Mouse (Mus musculus) hindbrain, postnatal 0 days (tissue): ENCODE measurements around the gene Ly86. TPM values are rescaled to one million over a fixed set of nuclear protein-coding genes. Genes with fewer than 3 reads are reported as not detected.

Experiments used
- ATAC-seq: fragments of 200-750 bp; cut with Nextera tagmentation; 2 replicates; pipeline ENCODE4 v1.8.0; 2017; ENCODE audit warnings: mild to moderate bottlenecking, moderate TSS enrichment, moderate library complexity
- DNase-seq: peaks from one replicate; pipeline ENCODE4 v3.0.0-alpha.2; 2015; ENCODE audit warnings: low spot score
- H3K27ac ChIP-seq: fragments of 300-500 bp; sonication (generic); 2 replicates; pipeline ENCODE4 v1.5.1; 2014; ENCODE audit warnings: mild to moderate bottlenecking
- H3K27me3 ChIP-seq: fragments of 300-500 bp; sonication (generic); 2 replicates; pipeline ENCODE4 v1.6.1; 2014; ENCODE audit warnings: low read length, mixed read lengths; ENCODE audit not compliant: insufficient read depth
- H3K36me3 ChIP-seq: fragments of 300-500 bp; sonication (generic); 2 replicates; pipeline ENCODE4 v1.6.1; 2014; ENCODE audit warnings: low read length, mixed read lengths; ENCODE audit not compliant: insufficient read depth
- H3K4me1 ChIP-seq: fragments of 300-500 bp; sonication (generic); 2 replicates; pipeline ENCODE4 v1.6.1; 2014; ENCODE audit warnings: antibody characterized with exemption, low read length, mixed read lengths; ENCODE audit not compliant: insufficient read depth
- H3K4me2 ChIP-seq: fragments of 300-500 bp; sonication (generic); 2 replicates; pipeline ENCODE4 v1.6.1; 2014; ENCODE audit warnings: low read depth, mild to moderate bottlenecking, low read length, moderate library complexity, mixed read lengths
- H3K4me3 ChIP-seq: fragments of 300-500 bp; sonication (generic); 2 replicates; pipeline ENCODE4 v1.5.1; 2014; ENCODE audit warnings: low read length
- H3K9ac ChIP-seq: fragments of 300-500 bp; sonication (generic); replicated peaks from 2 replicates; pipeline ENCODE4 v1.6.1; 2014; ENCODE audit warnings: mild to moderate bottlenecking, low read length, moderate library complexity, mixed read lengths
- H3K9me3 ChIP-seq: fragments of 300-500 bp; sonication (generic); 2 replicates; pipeline ENCODE4 v1.6.1; 2016; ENCODE audit warnings: low read length, mixed read lengths
- CTCF ChIP-seq: IDR thresholded peaks from 2 replicates; pipeline ENCODE4 v1.5.1; 2016; ENCODE audit warnings: antibody characterized with exemption, control low read depth, low read depth
- WGBS: fragments of 180-500 bp; shearing (Covaris S2); extraction: QIAGEN DNeasy Blood & Tissue Kit; methylation state at CpG from one replicate; pipeline ENCODE4 v1.1.7; 2014; 5-methylcytosine and 5-hydroxymethylcytosine counted together
- polyA plus RNA-seq: library from polyadenylated mRNA; unstranded; fragments of >200 nt; fragmentation: Nextera tagmentation; extraction: Ambion mirVana; gene quantifications from 2 replicates; pipeline ENCODE4 v1.2.1, GENCODE M21; 2015
- total RNA-seq: library from RNA; depleted of rRNA; stranded (reverse); fragments of >200 nt; gene quantifications from 2 replicates; pipeline ENCODE4 v1.2.3, GENCODE M21; 2014

The Ly86 gene
- total and polyA plus RNA-seq, 2 experiments from 2014 or later, result 8.9 to 12.1 TPM

- Histone ChIP-seq H3K27ac (no peak overlapping the region), H3K36me3 (no peaks in the 10 kb centered on the region), H3K4me3 (no peak overlapping the region), H3K4me1 (no peaks in the 10 kb centered on the region), H3K9ac (no peak overlapping the region), H3K9me3 (no peaks in the 10 kb centered on the region), H3K4me2 (no peak overlapping the region), H3K27me3 (no peaks in the 10 kb centered on the region)
- no peak for ATAC-seq
- 74% methylated on average over 3 of the region's 3 CpGs for WGBS
- DNase-seq, result no peak
- TF ChIP-seq CTCF, result no peak
Observed at GRCm38 (mm10) chr13:37428496-37428895, 83.5 kb downstream of the Ly86 start.

DNA sequence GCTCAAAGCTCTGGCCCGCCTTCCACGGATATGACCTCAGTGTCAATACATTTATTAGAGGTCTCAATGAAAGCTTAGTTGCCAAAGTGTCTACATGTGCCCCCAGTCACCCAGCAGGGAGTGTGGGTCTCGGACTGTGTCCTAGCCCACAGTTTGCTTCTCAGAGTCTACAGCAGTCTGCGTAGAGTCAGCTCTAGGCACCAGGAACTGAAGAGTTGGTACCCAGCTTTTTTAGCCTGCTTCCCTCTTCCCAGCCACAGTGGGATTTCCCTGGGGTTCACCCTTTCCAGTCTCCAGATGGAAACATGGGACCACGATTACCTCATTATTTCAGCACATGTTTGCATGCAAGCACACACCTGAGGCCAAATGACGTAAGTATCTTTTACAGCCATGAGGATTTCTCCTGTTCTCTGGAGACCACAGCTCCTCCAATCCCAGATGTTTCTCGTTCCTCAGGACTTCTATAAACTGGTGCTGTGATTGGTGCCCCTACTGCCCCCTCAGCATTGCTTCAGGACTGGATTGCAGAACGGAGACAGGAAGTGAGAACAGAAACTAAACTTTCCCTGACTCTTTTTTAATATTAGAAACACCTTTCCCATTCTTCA lies 84.8 kb downstream of the Ly86 start:
- ATAC-seq, result no peak
- Histone ChIP-seq H3K36me3 (no peaks in the 10 kb centered on the region), H3K4me2 (no peak overlapping the region), H3K4me1 (no peaks in the 10 kb centered on the region; the same call in 1 of the 2 replicates), H3K27ac (no peak overlapping the region), H3K27me3 (no peaks in the 10 kb centered on the region), H3K4me3 (no peak overlapping the region), H3K9me3 (no peaks in the 10 kb centered on the region), H3K9ac (no peak overlapping the region)
- 76% methylated on average over 8 of the region's 8 CpGs for WGBS
- no peak for DNase-seq
- TF ChIP-seq CTCF, result no peak

GRCm38 (mm10) chr13:37431707-37432106 lies 86.7 kb downstream of the Ly86 start:
- no peak for TF ChIP-seq CTCF
- no peak overlapping the region for H3K27ac ChIP-seq
- no peaks in the 10 kb centered on the region; the same call in 1 of the 2 replicates for H3K4me1 ChIP-seq
- no peak for ATAC-seq
- H3K9me3 ChIP-seq, result no peaks in the 10 kb centered on the region
- no peaks in the 10 kb centered on the region for H3K36me3 ChIP-seq
- no peaks in the 10 kb centered on the region for H3K27me3 ChIP-seq
- WGBS, result 95% methylated on average over 2 of the region's 2 CpGs
- no peak overlapping the region for H3K9ac ChIP-seq
- DNase-seq, result no peak
- no peak overlapping the region for H3K4me2 ChIP-seq
- no peak overlapping the region for H3K4me3 ChIP-seq

DNA sequence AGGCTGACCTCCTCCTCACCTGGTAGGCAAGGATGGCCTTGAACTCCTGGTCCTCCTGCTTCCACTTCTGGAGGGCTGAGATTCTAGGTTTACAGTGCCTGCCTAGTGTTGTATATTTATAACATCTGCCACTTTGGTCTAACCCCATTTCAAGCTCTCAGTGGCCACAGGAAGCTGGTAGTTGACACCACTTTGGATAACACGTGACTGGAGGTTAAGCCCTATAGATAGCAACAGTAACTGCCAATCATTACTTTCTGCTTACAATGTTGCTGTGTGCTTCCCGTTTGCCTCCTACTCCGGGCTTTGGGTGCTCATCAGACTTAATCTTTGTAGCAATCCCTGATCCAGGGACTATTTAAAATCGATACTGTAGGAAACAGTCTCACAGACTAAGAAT lies 87.6 kb downstream of the Ly86 start:
- ATAC-seq, result no peak
- Histone ChIP-seq H3K36me3 (no peaks in the 10 kb centered on the region), H3K4me3 (no peak overlapping the region), H3K9me3 (no peaks in the 10 kb centered on the region), H3K27ac (no peak overlapping the region), H3K9ac (no peak overlapping the region), H3K27me3 (no peaks in the 10 kb centered on the region), H3K4me2 (no peak overlapping the region), H3K4me1 (no peaks in the 10 kb centered on the region; the same call in 1 of the 2 replicates)
- 48% methylated on average over 4 of the region's 4 CpGs for WGBS
- no peak for DNase-seq
- TF ChIP-seq CTCF, result no peak

GRCm38 (mm10) chr13:37433142-37433541 lies 88.1 kb downstream of the Ly86 start:
- WGBS, result 31% methylated on average over 3 of the region's 3 CpGs

DNA sequence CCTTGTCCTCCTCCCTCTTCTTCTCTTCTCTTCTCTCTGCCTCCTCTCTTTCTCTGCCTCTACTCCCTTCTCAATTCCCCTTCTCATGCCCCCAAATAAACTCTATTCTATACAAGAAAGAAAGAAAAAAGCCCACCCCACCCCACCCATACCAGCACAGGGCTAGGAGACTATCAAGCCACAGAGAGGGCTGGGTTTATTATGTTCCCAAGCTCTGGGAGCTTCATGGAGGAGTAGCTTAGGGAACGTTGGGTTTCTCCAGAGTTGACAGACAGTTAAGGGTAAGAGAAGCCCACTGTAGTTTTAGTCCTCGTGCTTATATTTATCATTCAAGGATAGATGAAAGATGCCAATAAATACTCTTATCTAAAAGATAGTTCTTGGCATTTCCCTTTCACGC lies 88.7 kb downstream of the Ly86 start:
- no peaks in the 10 kb centered on the region for H3K36me3 ChIP-seq
- H3K4me2 ChIP-seq, result peak overlapping the region; percentile 79
- no peak overlapping the region for H3K27ac ChIP-seq
- H3K4me3 ChIP-seq, result no peak overlapping the region
- no peak overlapping the region for H3K9ac ChIP-seq
- no peak for TF ChIP-seq CTCF
- H3K4me1 ChIP-seq, result no peaks in the 10 kb centered on the region; the same call in 1 of the 2 replicates
- DNase-seq (no peak), ATAC-seq (peak; percentile 50)
- WGBS, result 14% methylated on average over 3 of the region's 3 CpGs
- H3K27me3 ChIP-seq, result no peaks in the 10 kb centered on the region
- H3K9me3 ChIP-seq, result no peaks in the 10 kb centered on the region

More at GRCm38 (mm10) chr13:37433142-37433541, 88.1 kb downstream of the Ly86 start:
- no peak for TF ChIP-seq CTCF
- H3K27me3 ChIP-seq, result no peaks in the 10 kb centered on the region
- H3K4me1 ChIP-seq, result no peaks in the 10 kb centered on the region; the same call in 1 of the 2 replicates
- no peak overlapping the region for H3K4me2 ChIP-seq
- no peaks in the 10 kb centered on the region for H3K36me3 ChIP-seq
- H3K9me3 ChIP-seq, result no peaks in the 10 kb centered on the region
- H3K9ac ChIP-seq, result no peak overlapping the region
- no peak overlapping the region for H3K27ac ChIP-seq
- ATAC-seq (no peak), DNase-seq (no peak)
- no peak overlapping the region for H3K4me3 ChIP-seq

DNA sequence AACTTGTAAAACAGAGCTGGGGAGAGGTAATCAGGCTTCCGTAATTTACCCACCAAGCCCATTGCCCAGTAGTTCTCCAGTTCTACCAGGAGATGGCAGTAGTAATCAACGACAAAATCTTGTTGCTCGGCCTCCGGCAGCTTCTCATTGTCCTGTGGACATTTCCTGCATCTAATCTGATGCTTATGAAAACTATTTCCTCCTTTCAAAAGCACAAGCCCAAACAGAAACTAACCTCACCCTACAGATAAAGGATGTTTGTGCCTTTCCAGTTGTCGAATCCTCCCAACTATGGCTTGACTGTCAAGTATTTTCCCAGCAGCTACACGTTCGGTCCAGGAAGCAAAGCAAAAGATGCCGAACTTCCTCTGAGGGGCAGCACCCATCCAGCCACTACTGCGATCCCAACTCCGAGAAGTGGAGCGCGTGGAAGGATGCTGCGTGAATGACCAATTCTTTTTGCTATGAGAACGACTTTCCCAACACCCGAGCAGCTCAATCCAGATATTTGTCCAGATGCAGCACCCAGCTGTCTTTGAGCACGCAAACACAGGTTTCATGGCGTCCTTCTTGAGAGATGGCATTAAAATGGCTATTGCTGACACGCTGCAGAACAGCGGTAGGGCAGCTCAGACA lies 89.2 kb downstream of the Ly86 start:
- WGBS, result under 1% methylated on average over 19 of the region's 19 CpGs
- H3K9me3 ChIP-seq, result no peaks in the 10 kb centered on the region
- ATAC-seq (peak; percentile 75), DNase-seq (peak; percentile 92)
- H3K9ac ChIP-seq, result peak overlapping the region; percentile 46
- peak; percentile 86 for TF ChIP-seq CTCF
- no peaks in the 10 kb centered on the region for H3K36me3 ChIP-seq
- H3K27ac ChIP-seq, result peak overlapping the region; percentile 58; the same call in 1 of the 2 replicates
- H3K4me3 ChIP-seq, result peak overlapping the region; percentile 37
- H3K27me3 ChIP-seq, result no peaks in the 10 kb centered on the region
- H3K4me1 ChIP-seq, result no peaks in the 10 kb centered on the region; the same call in 1 of the 2 replicates
- peak overlapping the region; percentile 79 for H3K4me2 ChIP-seq
